8 mouse cellular contexts compared by ENCODE assay signal in the genomic region with DNA sequence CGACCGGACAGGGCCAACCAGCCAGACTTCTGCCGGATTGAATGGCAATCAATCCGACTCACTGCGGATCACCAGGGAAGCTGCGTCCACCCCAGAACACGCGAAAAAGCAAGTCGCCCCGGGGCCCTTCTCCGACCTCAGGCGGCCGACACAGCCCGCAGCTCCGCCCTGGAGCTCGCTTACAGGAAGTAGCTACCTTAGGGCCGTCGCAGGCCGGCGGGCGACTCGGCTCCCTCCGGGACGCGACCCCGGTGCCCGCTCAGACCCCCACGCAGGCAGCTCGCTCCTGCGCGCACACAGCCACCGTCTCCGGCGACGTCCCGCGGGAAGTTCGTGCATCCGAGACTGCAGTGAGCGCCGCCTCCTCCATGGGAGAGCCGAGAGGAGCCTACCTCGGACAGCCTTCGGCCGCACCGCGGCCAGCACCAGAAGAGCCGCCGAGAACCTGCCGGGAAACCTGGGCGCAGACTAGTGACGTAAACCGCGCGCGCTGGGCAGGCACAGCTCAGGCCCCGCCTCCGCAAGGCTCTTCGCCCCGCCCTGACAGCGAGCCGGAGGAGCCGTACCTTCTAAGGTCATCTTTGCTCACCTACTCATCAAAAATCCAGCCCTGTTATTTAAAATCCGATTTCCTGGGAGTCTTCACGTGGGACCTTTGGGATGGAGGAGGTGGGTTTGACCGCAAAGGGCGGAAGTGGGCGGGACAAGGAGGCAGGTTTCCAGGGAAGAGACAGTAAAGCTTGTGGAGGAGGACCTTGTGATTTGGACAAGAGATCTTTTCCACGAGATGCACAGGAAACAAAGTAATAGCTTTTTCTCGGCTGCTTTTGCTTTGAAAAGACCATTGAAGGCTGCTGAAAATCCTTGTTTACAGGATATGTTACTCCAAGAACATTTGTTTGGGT. TPM values are rescaled to one million over a fixed set of nuclear protein-coding genes. Genes with fewer than 3 reads are reported as not detected.
DNase-seq lines count a peak whose midpoint lies in the region; ATAC-seq and TF ChIP-seq lines count a peak whose summit lies in the region.

A gene (minus strand): TSS at position 473 of the 905 bp plus-strand sequence.

- peak within 1 kb of the TSS; percentile 75 for H3K4me2 ChIP-seq in embryonic facial prominence, embryonic 13.5 days
- peak within 1 kb of the TSS; percentile 64 for H3K4me2 ChIP-seq in limb, embryonic 12.5 days
- peak within 1 kb of the TSS; percentile 73 for H3K4me2 ChIP-seq in midbrain, embryonic 15.5 days

- peak; percentile 58 for TF ChIP-seq POLR2A in kidney, adult 2 months (IDR thresholded peaks at IDR 0.05; ENCODE audit: low read depth, low read length)
- peak; percentile 85 for TF ChIP-seq POLR2A in spleen, adult 2 months (IDR thresholded peaks at IDR 0.05; ENCODE audit: low read depth, low read length)

- H3K4me3 ChIP-seq in embryonic facial prominence, embryonic 13.5 days = peak within 1 kb of the TSS; percentile 95
- H3K4me3 ChIP-seq in kidney, adult 2 months (ENCODE audit: insufficient read depth, low read depth, low read length) = peak within 1 kb of the TSS; percentile 91
- peak within 1 kb of the TSS; percentile 91 for H3K4me3 ChIP-seq in limb, embryonic 12.5 days (replicated peaks)
- H3K4me3 ChIP-seq in midbrain, embryonic 15.5 days = peak within 1 kb of the TSS; percentile 99
- H3K4me3 ChIP-seq in spleen, adult 2 months (ENCODE audit: extremely low read depth, insufficient read depth, insufficient read length) = peak within 1 kb of the TSS; percentile 85

- no peaks in the 10 kb centered on the region for H3K36me3 ChIP-seq in embryonic facial prominence, embryonic 13.5 days
- no peaks in the 10 kb centered on the region for H3K36me3 ChIP-seq in kidney, adult 2 months (ENCODE audit: control insufficient read depth, insufficient read depth, low read length)
- 0 out of 2 replicates have a peak, but pooled peaks cover 3% of the 10 kb centered on the region for H3K36me3 ChIP-seq in limb, embryonic 12.5 days
- no peaks in the 10 kb centered on the region for H3K36me3 ChIP-seq in midbrain, embryonic 15.5 days (replicated peaks)
- H3K36me3 ChIP-seq in spleen, adult 2 months (ENCODE audit: control insufficient read depth, insufficient read depth, low read length) = 0 out of 2 replicates have a peak, but pooled peaks cover 2% of the 10 kb centered on the region

- ATAC-seq in embryonic facial prominence, embryonic 13.5 days (ENCODE audit: insufficient number of reproducible peaks, insufficient read depth, low FRiP score, low TSS enrichment, low read depth) = peak; percentile 92
- peak; percentile 95 for ATAC-seq in limb, embryonic 12.5 days (ENCODE audit: insufficient number of reproducible peaks, insufficient read depth, low FRiP score, low TSS enrichment, low read depth)
- peak; percentile 98 for ATAC-seq in midbrain, embryonic 15.5 days (replicated peaks)

- H3K4me1 ChIP-seq in embryonic facial prominence, embryonic 13.5 days = peaks cover 13% of the 10 kb centered on the region
- H3K4me1 ChIP-seq in kidney, adult 2 months (ENCODE audit: control insufficient read depth, insufficient read depth, low read length) = peaks cover 3% of the 10 kb centered on the region; the same call in 1 of the 2 replicates
- peaks cover 12% of the 10 kb centered on the region for H3K4me1 ChIP-seq in limb, embryonic 12.5 days (replicated peaks)
- peaks cover 22% of the 10 kb centered on the region for H3K4me1 ChIP-seq in midbrain, embryonic 15.5 days
- H3K4me1 ChIP-seq in spleen, adult 2 months (ENCODE audit: control insufficient read depth, insufficient read depth, insufficient read length) = peaks cover 2% of the 10 kb centered on the region

- H3K9me3 ChIP-seq in embryonic facial prominence, embryonic 13.5 days = no peaks in the 10 kb centered on the region
- H3K9me3 ChIP-seq in limb, embryonic 12.5 days = no peaks in the 10 kb centered on the region; the same call in 1 of the 2 replicates
- H3K9me3 ChIP-seq in midbrain, embryonic 15.5 days = no peaks in the 10 kb centered on the region

- H3K27ac ChIP-seq in embryonic facial prominence, embryonic 13.5 days = peak within 1 kb of the TSS; percentile 91
- H3K27ac ChIP-seq in kidney, adult 2 months (ENCODE audit: insufficient read depth, low read depth, low read length) = peak within 1 kb of the TSS; percentile 94
- peak within 1 kb of the TSS; percentile 92 for H3K27ac ChIP-seq in limb, embryonic 12.5 days
- peak within 1 kb of the TSS; percentile 91 for H3K27ac ChIP-seq in midbrain, embryonic 15.5 days
- H3K27ac ChIP-seq in spleen, adult 2 months (ENCODE audit: insufficient read depth, low read length) = peak within 1 kb of the TSS; percentile 81

- DNase-seq in 3134 (ENCODE audit: extremely low read depth, insufficient read length, low spot score) = peak; percentile 94
- DNase-seq in adrenal gland, postnatal 36 days = peak; percentile 96
- peak; percentile 93 to 95 for DNase-seq in heart, adult 18-20 months
- DNase-seq in kidney, adult 2 months = peak; percentile 95
- DNase-seq in spleen, adult 2 months (ENCODE audit: low read depth in 1 of 2, low spot score in 2 of 2) = peak; percentile 77 to 94

- no peaks in the 10 kb centered on the region for H3K27me3 ChIP-seq in embryonic facial prominence, embryonic 13.5 days
- no peaks in the 10 kb centered on the region for H3K27me3 ChIP-seq in kidney, adult 2 months (replicated peaks; ENCODE audit: control insufficient read depth, insufficient read depth, low read length)
- no peaks in the 10 kb centered on the region for H3K27me3 ChIP-seq in limb, embryonic 12.5 days
- no peaks in the 10 kb centered on the region for H3K27me3 ChIP-seq in midbrain, embryonic 15.5 days (replicated peaks)
- no peaks in the 10 kb centered on the region for H3K27me3 ChIP-seq in spleen, adult 2 months (ENCODE audit: control insufficient read depth, insufficient read depth, low read length)

- peak within 1 kb of the TSS; percentile 93 for H3K9ac ChIP-seq in embryonic facial prominence, embryonic 13.5 days
- peak within 1 kb of the TSS; percentile 88 for H3K9ac ChIP-seq in limb, embryonic 12.5 days (replicated peaks)
- peak within 1 kb of the TSS; percentile 87 for H3K9ac ChIP-seq in midbrain, embryonic 15.5 days

- no peak for TF ChIP-seq CTCF in kidney, adult 2 months (conservative IDR thresholded peaks at IDR 0.05; ENCODE audit: insufficient read depth, insufficient read length, low read depth, low read length)
- TF ChIP-seq CTCF in spleen, adult 2 months (IDR thresholded peaks at IDR 0.05; ENCODE audit: extremely low read depth, insufficient read depth, insufficient read length, insufficient replicate concordance) = no peak

- WGBS in embryonic facial prominence, embryonic 13.5 days = under 1% methylated on average over 70 of the region's 70 CpGs
- WGBS in kidney, adult 2 months = under 1% methylated on average over 70 of the region's 70 CpGs
- under 1% methylated on average over 70 of the region's 70 CpGs for WGBS in limb, embryonic 12.5 days
- under 1% methylated on average over 70 of the region's 70 CpGs for WGBS in midbrain, embryonic 15.5 days
- WGBS in spleen, adult 2 months = under 1% methylated on average over 70 of the region's 70 CpGs

RNA-seq across cellular contexts. Expression of the gene that starts here (rescaled TPM):
- total RNA-seq in adrenal gland, postnatal 36 days (2021) = 10 to 100 TPM; 51.6 to 57.7 TPM
- polyA plus RNA-seq in embryonic facial prominence, embryonic 13.5 days (2015; fragmentation: Nextera tagmentation; extraction: Ambion mirVana) = 41.9 and 43.1 TPM in 2 replicates
- total RNA-seq in heart, adult 18-20 months (2021) = 10 to 100 TPM; 38.8 to 40.0 TPM
- 7.7 and 10.3 TPM in 2 replicates for polyA plus RNA-seq in kidney, adult 2 months (2012; rRNA removed)
- 44.5 and 52.2 TPM in 2 replicates for polyA plus RNA-seq in limb, embryonic 12.5 days (2016; fragmentation: Nextera tagmentation; extraction: Ambion mirVana)
- polyA plus RNA-seq in midbrain, embryonic 15.5 days (2015; fragmentation: Nextera tagmentation; extraction: Ambion mirVana) = 31.1 and 31.4 TPM in 2 replicates
- 7.1 and 16.1 TPM in 2 replicates for polyA plus RNA-seq in spleen, adult 2 months (2012; rRNA removed)

Comparison
In these comparisons a context has a peak if more than half of its experiments do, and no peak if none do; other contexts are left out.
1. Peak in every context shown above with its lines: DNase-seq, ATAC-seq, H3K4me3 ChIP-seq and H3K27ac ChIP-seq.